19 mouse cellular contexts compared by ENCODE assay signal in genomic region chr19:24650428-24650827, GRCm38 (mm10). TPM values are rescaled to one million over a fixed set of nuclear protein-coding genes. Genes with fewer than 3 reads are reported as not detected.
"Had no signal": no experiment of that assay in that cellular context is flagged by ENCODE, and none has a peak within 500 bp of the region (broad histone marks: within the 10 kb centered on the region; RNA-seq: fewer than 3 reads in every experiment).

No protein-coding gene starts in this region.

- H3K27me3 ChIP-seq: limb, embryonic 15.5 days; liver, embryonic 12.5 days; midbrain, embryonic 12.5 days; neural tube, embryonic 12.5 days had no signal

- H3K9me3 ChIP-seq: limb, embryonic 15.5 days; liver, embryonic 12.5 days; megakaryocyte, embryonic 14.5 days; midbrain, embryonic 12.5 days; neural tube, embryonic 12.5 days had no signal

- H3K9ac ChIP-seq: limb, embryonic 15.5 days; liver, embryonic 12.5 days; lung, embryonic 14.5 days; midbrain, embryonic 12.5 days; neural tube, embryonic 12.5 days had no signal

- H3K4me2 ChIP-seq: limb, embryonic 15.5 days; liver, embryonic 12.5 days; lung, embryonic 14.5 days; midbrain, embryonic 12.5 days; neural tube, embryonic 12.5 days had no signal

- H3K4me3 ChIP-seq: limb, embryonic 15.5 days; liver, embryonic 12.5 days; megakaryocyte, embryonic 14.5 days; midbrain, embryonic 12.5 days; neural tube, embryonic 12.5 days had no signal

- H3K36me3 ChIP-seq: limb, embryonic 15.5 days; liver, embryonic 12.5 days; midbrain, embryonic 12.5 days; neural tube, embryonic 12.5 days had no signal

- H3K27ac ChIP-seq: kidney, postnatal 0 days; limb, embryonic 15.5 days; liver, embryonic 12.5 days; macrophage; midbrain, embryonic 12.5 days; neural tube, embryonic 12.5 days had no signal

- DNase-seq: kidney, adult 9 months; kidney, postnatal 36 days; layer of hippocampus, adult 9-11 months; layer of hippocampus, postnatal 36 days; lung, embryonic 14.5 days; lung, postnatal 10 days; right cerebral cortex, postnatal 4 days; spleen, adult 18-20 months; thymus, adult 18-20 months; thymus, postnatal 25 days had no signal

- ATAC-seq: liver, embryonic 12.5 days had no signal

- H3K4me1 ChIP-seq: liver, embryonic 12.5 days; megakaryocyte, embryonic 14.5 days had no signal

RNA-seq across cellular contexts. Expression of gene Tmem252, which starts 23.4 kb away (rescaled TPM):
- total RNA-seq: monocyte, adult 5-6 weeks; neutrophil, adult 5-6 weeks had no signal
- polyA plus RNA-seq: macrophage had no signal
